Mouse (Mus musculus) ES-Bruce4 (cell line): Measurements from ENCODE around the gene Gm45837.

Source experiments
- CTCF ChIP-seq: IDR thresholded peaks from one replicate; pipeline ENCODE4 v1.8.1; 2011; ENCODE audit warnings: low read depth, low read length
- POLR2A ChIP-seq: IDR thresholded peaks from one replicate; pipeline ENCODE4 v1.8.1; 2011; ENCODE audit warnings: low read length; ENCODE audit not compliant: insufficient read depth

DNA sequence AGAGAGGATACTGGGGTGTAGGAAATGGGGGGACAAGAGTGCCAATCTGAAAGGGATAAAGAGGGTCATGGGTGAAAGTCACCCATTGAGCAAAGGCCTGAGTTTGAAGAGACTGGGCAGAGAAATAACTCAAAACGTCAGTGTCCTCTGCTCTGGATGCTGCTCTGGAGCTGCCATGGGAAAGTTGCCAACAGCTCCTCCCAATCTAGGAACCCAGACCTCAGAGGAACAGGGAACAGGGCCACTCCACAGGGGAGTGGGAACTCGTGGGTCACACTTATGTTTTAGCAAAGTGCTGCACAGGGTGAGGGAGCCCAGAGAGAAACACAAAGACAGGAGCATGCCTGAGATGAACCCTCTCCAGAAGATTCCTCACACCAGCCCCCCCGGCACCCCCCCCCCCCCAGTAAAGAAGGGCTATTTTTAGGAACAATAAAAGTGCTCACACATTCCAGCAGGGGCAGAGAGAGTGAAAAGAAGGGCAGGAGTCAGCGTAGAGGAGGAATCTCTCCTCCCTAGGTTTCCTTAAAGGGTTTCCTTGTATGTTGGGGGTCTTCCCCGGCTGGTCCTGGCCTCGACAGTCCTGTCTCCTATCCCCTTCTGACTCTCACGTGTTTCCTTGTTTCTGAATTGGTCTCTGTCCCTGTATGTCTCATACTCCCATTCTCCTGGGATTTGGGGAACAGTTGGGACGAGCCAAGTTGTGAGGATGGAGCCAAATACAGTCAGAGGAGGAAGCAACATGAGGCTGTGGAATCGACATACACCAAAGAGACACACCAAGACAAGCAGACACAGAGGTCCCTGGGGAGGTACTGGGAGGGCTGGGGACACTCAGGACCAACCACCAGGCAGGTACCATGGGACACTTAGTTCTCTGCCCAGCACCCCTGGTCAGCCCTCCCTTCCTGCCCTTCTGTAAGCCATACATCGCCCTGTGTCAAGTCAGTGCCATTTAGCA, 62.2 kb downstream of the Gm45837 start:
- TF ChIP-seq POLR2A (no peak), CTCF (no peak)
